Mouse (Mus musculus): ENCODE data around the gene Gm10197.

GRCm38 (mm10) chr19:53371666-53372065, at the start of gene Gm10197:
- TF ChIP-seq CTCF (IDR thresholded peaks at IDR 0.05; ENCODE audit: control insufficient read depth, insufficient read depth, low read length): no peak
- no peak for TF ChIP-seq POLR2A (IDR thresholded peaks at IDR 0.05; ENCODE audit: borderline replicate concordance, control insufficient read depth, low read depth, low read length)
